Mouse (Mus musculus) megakaryocyte-erythroid progenitor cell, adult 5-6 weeks (primary cell): ENCODE measurements at regions not wholly inside any gene's neighbourhood (a gene's known extent, or its start where the extent isn't known, plus 50 kb on each side); places are given as distances from the start of the nearest gene placed in this dataset.

Experiments used
- ATAC-seq: replicated peaks from 2 replicates; pipeline ENCODE4 v1.8.0; 2016; ENCODE audit warnings: mild to moderate bottlenecking, inconsistent platforms; ENCODE audit not compliant: severe bottlenecking, poor library complexity, low FRiP score, low TSS enrichment

- ATAC-seq: no peak
Observed at GRCm38 (mm10) chr2:50949717-50950116, 199.2 kb downstream of the Rnd3 start.

GRCm38 (mm10) chr2:50945526-50945925, 203.4 kb downstream of the Rnd3 start:
- no peak for ATAC-seq

GRCm38 (mm10) chr2:50943180-50943579, 205.7 kb downstream of the Rnd3 start:
- ATAC-seq: no peak

GRCm38 (mm10) chr2:50942741-50943140, 206.2 kb downstream of the Rnd3 start:
- no peak for ATAC-seq

- no peak for ATAC-seq
Observed at GRCm38 (mm10) chr2:50932936-50933335, 216.0 kb downstream of the Rnd3 start.

- no peak for ATAC-seq
Observed at GRCm38 (mm10) chr2:50921002-50921401, 227.9 kb downstream of the Rnd3 start.

- ATAC-seq: no peak
Observed at GRCm38 (mm10) chr2:50916323-50917221, 232.3 kb downstream of the Rnd3 start.

- no peak for ATAC-seq
Observed at GRCm38 (mm10) chr2:50915149-50915548, 233.8 kb downstream of the Rnd3 start.

- ATAC-seq: no peak
Observed at GRCm38 (mm10) chr2:50914176-50914575, 234.7 kb downstream of the Rnd3 start.

- ATAC-seq: no peak
Observed at GRCm38 (mm10) chr2:50908762-50909161, 240.1 kb downstream of the Rnd3 start.

- ATAC-seq: no peak
Observed at GRCm38 (mm10) chr2:50902701-50903100, 246.2 kb downstream of the Rnd3 start.

- no peak for ATAC-seq
Observed at GRCm38 (mm10) chr2:50902220-50902619, 246.7 kb downstream of the Rnd3 start.

- ATAC-seq: no peak
Observed at GRCm38 (mm10) chr2:50888992-50889391, 259.9 kb downstream of the Rnd3 start.

GRCm38 (mm10) chr2:50887954-50888353, 261.0 kb downstream of the Rnd3 start:
- ATAC-seq: no peak

GRCm38 (mm10) chr2:50885924-50886315, 263.0 kb downstream of the Rnd3 start:
- ATAC-seq: no peak

GRCm38 (mm10) chr2:50885280-50885923, 263.5 kb downstream of the Rnd3 start:
- ATAC-seq: no peak

GRCm38 (mm10) chr2:50881514-50882038, 267.3 kb downstream of the Rnd3 start:
- no peak for ATAC-seq

GRCm38 (mm10) chr2:50880806-50881205, 268.1 kb downstream of the Rnd3 start:
- no peak for ATAC-seq

- ATAC-seq: no peak
Observed at GRCm38 (mm10) chr2:50877716-50878115, 271.2 kb downstream of the Rnd3 start.

GRCm38 (mm10) chr2:50875072-50875471, 273.8 kb downstream of the Rnd3 start:
- no peak for ATAC-seq
